In the genomic region with DNA sequence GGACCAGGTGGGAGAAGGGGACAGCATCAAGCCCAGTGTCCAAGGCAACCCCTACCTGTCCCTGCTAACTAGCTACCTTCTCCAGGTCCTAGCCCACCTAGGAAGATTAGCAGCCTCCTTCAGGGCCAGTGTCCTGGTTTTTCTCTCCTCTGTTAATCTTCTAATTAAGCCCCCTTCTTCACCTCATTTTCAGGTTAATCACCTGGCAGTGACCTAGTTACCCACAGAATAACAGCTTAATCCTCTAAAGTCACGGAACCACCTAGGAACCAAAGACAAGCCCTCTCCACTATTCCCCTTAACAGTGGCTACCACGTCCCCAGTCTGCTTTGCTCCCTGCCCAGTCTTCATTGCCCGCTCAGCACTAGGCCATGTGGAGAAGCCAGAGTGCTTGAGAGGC, we compare ENCODE assay signal across 31 mouse cellular contexts. TPM values are rescaled to one million over a fixed set of nuclear protein-coding genes. Genes with fewer than 3 reads are reported as not detected.
"Had no signal": no experiment of that assay in that cellular context is flagged by ENCODE, and none has a peak within 500 bp of the region (broad histone marks: within the 10 kb centered on the region; RNA-seq: fewer than 3 reads in every experiment).

No protein-coding gene starts in this region.

- H3K27me3 ChIP-seq: heart, embryonic 12.5 days; hindbrain, embryonic 12.5 days; intestine, embryonic 15.5 days; limb, embryonic 12.5 days had no signal

- H3K4me3 ChIP-seq: gastrocnemius, adult 2 months; heart, embryonic 10.5 days; heart, embryonic 12.5 days; hindbrain, embryonic 10.5 days; hindbrain, embryonic 12.5 days; intestine, embryonic 15.5 days; limb, embryonic 10.5 days; limb, embryonic 12.5 days had no signal

- H3K27ac ChIP-seq: gastrocnemius, adult 2 months; heart, embryonic 10.5 days; hindbrain, embryonic 12.5 days; hindbrain, embryonic 14.5 days; intestine, embryonic 15.5 days; limb, embryonic 10.5 days; limb, embryonic 12.5 days had no signal

- H3K4me1 ChIP-seq: heart, embryonic 10.5 days; heart, embryonic 12.5 days; hindbrain, embryonic 10.5 days; hindbrain, embryonic 12.5 days; intestine, embryonic 15.5 days; limb, embryonic 10.5 days; limb, embryonic 12.5 days had no signal

- DNase-seq: gastrocnemius, adult 2 months; gastrocnemius, postnatal 10 days; gastrocnemius, postnatal 25 days; heart, adult 18-20 months; heart, postnatal 10 days; heart, postnatal 4 days; kidney, adult 18-20 months; kidney, adult 8-10 months; kidney, postnatal 10 days; kidney, postnatal 25 days; kidney, postnatal 4 days; layer of hippocampus, adult 9-11 months; liver had no signal

RNA-seq across cellular contexts. Expression of gene Rcvrn, which starts 13.3 kb away (rescaled TPM):
- total RNA-seq: gastrocnemius, adult 2 months; gastrocnemius, postnatal 10 days; granulocyte monocyte progenitor cell, adult 5-6 weeks; heart, adult 18-20 months; heart, adult 8-10 months; heart, postnatal 10 days had no signal
- polyA plus RNA-seq: heart, embryonic 10.5 days; heart, embryonic 12.5 days; heart, embryonic 14.5 days; heart, embryonic 16.5 days; hindbrain, embryonic 10.5 days; hindbrain, embryonic 12.5 days; hindbrain, embryonic 14.5 days; hindbrain, embryonic 16.5 days; inflammation-experienced regulatory T-cells, adult 6 months; intestine, embryonic 15.5 days; intestine, postnatal 0 days; kidney, embryonic 14.5 days; kidney, embryonic 16.5 days; limb, embryonic 10.5 days; limb, embryonic 12.5 days; liver, embryonic 11.5 days had no signal
